Mouse (Mus musculus) ES-Bruce4 (cell line): Measurements from ENCODE around the gene Kcnip1.

Experiments
- CTCF ChIP-seq: IDR thresholded peaks from one replicate; pipeline ENCODE4 v1.8.1; 2011; ENCODE audit warnings: low read depth, low read length
- EP300 ChIP-seq: IDR thresholded peaks from 2 replicates; pipeline ENCODE4 v1.6.1; 2011; ENCODE audit warnings: low read depth, low read length; ENCODE audit not compliant: insufficient read depth
- POLR2A ChIP-seq: IDR thresholded peaks from one replicate; pipeline ENCODE4 v1.8.1; 2011; ENCODE audit warnings: low read length; ENCODE audit not compliant: insufficient read depth

- no peak for TF ChIP-seq EP300
- TF ChIP-seq POLR2A = no peak
- TF ChIP-seq CTCF = no peak
Observed at GRCm38 (mm10) chr11:34010133-34010858, 17.3 kb upstream of the Kcnip1 start.
